Mouse (Mus musculus) myocyte (in vitro differentiated cells): ENCODE data around the gene Hopx.
A peak's percentile ranks its signal among the peaks of the same experiment; 100 is the strongest.

Experiments used
- CEBPB ChIP-seq: IDR thresholded peaks from 2 replicates; pipeline ENCODE4 v1.6.1; 2011; ENCODE audit warnings: mild to moderate bottlenecking, moderate library complexity; ENCODE audit not compliant: poor library complexity, insufficient read depth, severe bottlenecking
- E2F4 ChIP-seq: IDR thresholded peaks from one replicate; pipeline ENCODE4 v1.6.1; 2011; ENCODE audit warnings: mild to moderate bottlenecking, control low read depth, moderate library complexity; ENCODE audit not compliant: insufficient read depth
- MAX ChIP-seq: IDR thresholded peaks from one replicate; pipeline ENCODE4 v1.6.1; 2011; ENCODE audit warnings: low read depth, mild to moderate bottlenecking, control low read depth
- MYOD1 ChIP-seq, 3 experiments: IDR thresholded peaks; one replicate each; pipeline ENCODE4 v1.6.1; 2011; ENCODE audit warnings: control low read depth in 2 of 3, low read depth in 2 of 3, mild to moderate bottlenecking in 2 of 3, moderate library complexity in 1 of 3; ENCODE audit not compliant: insufficient read length in 2 of 3, control insufficient read depth in 1 of 3
- MYOG ChIP-seq, 3 experiments: IDR thresholded peaks; one replicate each; pipeline ENCODE4 v1.6.1; 2011; ENCODE audit warnings: control low read depth in 2 of 3, low read depth in 2 of 3, mild to moderate bottlenecking in 2 of 3; ENCODE audit not compliant: insufficient read length in 2 of 3, control insufficient read depth in 1 of 3, insufficient read depth in 1 of 3
- POLR2A ChIP-seq: IDR thresholded peaks from one replicate; pipeline ENCODE4 v1.6.1; 2011; ENCODE audit warnings: low read depth, mild to moderate bottlenecking, control low read depth, moderate library complexity; ENCODE audit not compliant: insufficient read length
- POLR2AphosphoS2 ChIP-seq: IDR thresholded peaks from one replicate; pipeline ENCODE4 v1.6.1; 2011; ENCODE audit warnings: low read depth, control low read depth; ENCODE audit not compliant: insufficient read length
- REST ChIP-seq: IDR thresholded peaks from one replicate; pipeline ENCODE4 v1.6.1; 2011; ENCODE audit warnings: mild to moderate bottlenecking, control low read depth, moderate library complexity; ENCODE audit not compliant: insufficient read depth, insufficient read length
- SRF ChIP-seq: IDR thresholded peaks from one replicate; pipeline ENCODE4 v1.6.1; 2011; ENCODE audit warnings: low read depth; ENCODE audit not compliant: control insufficient read depth, insufficient read length
- TCF12 ChIP-seq: IDR thresholded peaks from one replicate; pipeline ENCODE4 v1.6.1; 2011; ENCODE audit warnings: mild to moderate bottlenecking, control low read depth; ENCODE audit not compliant: poor library complexity, insufficient read depth, severe bottlenecking
- TCF3 ChIP-seq: IDR thresholded peaks from one replicate; pipeline ENCODE4 v1.6.1; 2011; ENCODE audit warnings: low read depth, control low read depth; ENCODE audit not compliant: insufficient read length
- USF1 ChIP-seq: IDR thresholded peaks from one replicate; pipeline ENCODE4 v1.6.1; 2011; ENCODE audit warnings: low read depth, mild to moderate bottlenecking, control low read depth, moderate library complexity

GRCm38 (mm10) chr5:77122254-77123192 lies 7.6 kb upstream of the Hopx start:
- TF ChIP-seq MAX (no peak), E2F4 (no peak), CEBPB (no peak), USF1 (no peak), SRF (no peak), POLR2A (no peak), MYOD1 (IDR thresholded peaks at IDR 0.05; ENCODE audit: control insufficient read depth in 1 of 3, insufficient read length in 2 of 3, low read depth in 2 of 3) (peak; percentile 61 to 83 (median 73)), MYOG (IDR thresholded peaks at IDR 0.05; ENCODE audit: control insufficient read depth in 1 of 3, insufficient read depth in 1 of 3, insufficient read length in 2 of 3, low read depth in 2 of 3) (peak in 1 of 3 experiments; percentile 5), TCF12 (no peak), POLR2AphosphoS2 (no peak), TCF3 (no peak), REST (no peak)
